24 mouse cellular contexts compared by ENCODE assay signal in genomic region chr15:4821824-4822223, GRCm38 (mm10).
"Had no signal": no experiment of that assay in that cellular context is flagged by ENCODE, and none has a peak within 500 bp of the region (broad histone marks: within the 10 kb centered on the region; RNA-seq: fewer than 3 reads in every experiment).

No protein-coding gene starts in this region.

- H3K36me3 ChIP-seq: heart, embryonic 10.5 days; heart, embryonic 12.5 days; hindbrain, embryonic 10.5 days; hindbrain, embryonic 12.5 days; intestine, embryonic 15.5 days; limb, embryonic 10.5 days; limb, embryonic 12.5 days; liver, embryonic 13.5 days had no signal

- H3K9me3 ChIP-seq: heart, embryonic 10.5 days; hindbrain, embryonic 10.5 days; hindbrain, embryonic 12.5 days; intestine, embryonic 15.5 days; limb, embryonic 10.5 days; limb, embryonic 12.5 days; liver, embryonic 13.5 days had no signal

- DNase-seq: gastrocnemius, postnatal 10 days; heart, postnatal 10 days; kidney, adult 18-20 months; kidney, adult 8-10 months; kidney, postnatal 10 days; kidney, postnatal 25 days; kidney, postnatal 4 days; liver; liver, embryonic 13.5 days had no signal

- H3K4me1 ChIP-seq: heart, embryonic 10.5 days; heart, embryonic 12.5 days; hindbrain, embryonic 10.5 days; hindbrain, embryonic 12.5 days; intestine, embryonic 15.5 days; limb, embryonic 10.5 days; limb, embryonic 12.5 days; liver, embryonic 13.5 days had no signal

- H3K9ac ChIP-seq: heart, embryonic 12.5 days; hindbrain, embryonic 12.5 days; hindbrain, embryonic 14.5 days; intestine, embryonic 15.5 days; limb, embryonic 12.5 days; liver, embryonic 13.5 days had no signal

- ATAC-seq: hindbrain, embryonic 16.5 days; inflammation-experienced regulatory T-cells, adult 6 months; intestine, embryonic 15.5 days; intestine, postnatal 0 days had no signal

- H3K4me2 ChIP-seq: heart, embryonic 12.5 days; hindbrain, embryonic 12.5 days; hindbrain, embryonic 14.5 days; intestine, embryonic 15.5 days; limb, embryonic 12.5 days; liver, embryonic 11.5 days; liver, embryonic 13.5 days had no signal

- H3K27ac ChIP-seq: gastrocnemius, adult 2 months; heart, embryonic 10.5 days; hindbrain, embryonic 10.5 days; hindbrain, embryonic 12.5 days; hindbrain, embryonic 14.5 days; intestine, embryonic 15.5 days; layer of hippocampus, adult 2 months; left cerebral cortex, adult 2 months; limb, embryonic 10.5 days; limb, embryonic 12.5 days; liver, embryonic 13.5 days had no signal

- H3K4me3 ChIP-seq: gastrocnemius, adult 2 months; heart, embryonic 10.5 days; heart, embryonic 12.5 days; hindbrain, embryonic 10.5 days; hindbrain, embryonic 12.5 days; intestine, embryonic 15.5 days; layer of hippocampus, adult 2 months; left cerebral cortex, adult 2 months; limb, embryonic 10.5 days; limb, embryonic 12.5 days; liver, embryonic 13.5 days had no signal

- H3K27me3 ChIP-seq: heart, embryonic 12.5 days; hindbrain, embryonic 12.5 days; intestine, embryonic 15.5 days; limb, embryonic 12.5 days; liver, embryonic 13.5 days had no signal
